Mouse (Mus musculus): ENCODE results near the gene Rcor2. TPM values are rescaled to one million over a fixed set of nuclear protein-coding genes. Genes with fewer than 3 reads are reported as not detected.

Gene Rcor2
- polyA plus RNA-seq, 1 experiment from 2014 or later: 1.5 TPM

DNA sequence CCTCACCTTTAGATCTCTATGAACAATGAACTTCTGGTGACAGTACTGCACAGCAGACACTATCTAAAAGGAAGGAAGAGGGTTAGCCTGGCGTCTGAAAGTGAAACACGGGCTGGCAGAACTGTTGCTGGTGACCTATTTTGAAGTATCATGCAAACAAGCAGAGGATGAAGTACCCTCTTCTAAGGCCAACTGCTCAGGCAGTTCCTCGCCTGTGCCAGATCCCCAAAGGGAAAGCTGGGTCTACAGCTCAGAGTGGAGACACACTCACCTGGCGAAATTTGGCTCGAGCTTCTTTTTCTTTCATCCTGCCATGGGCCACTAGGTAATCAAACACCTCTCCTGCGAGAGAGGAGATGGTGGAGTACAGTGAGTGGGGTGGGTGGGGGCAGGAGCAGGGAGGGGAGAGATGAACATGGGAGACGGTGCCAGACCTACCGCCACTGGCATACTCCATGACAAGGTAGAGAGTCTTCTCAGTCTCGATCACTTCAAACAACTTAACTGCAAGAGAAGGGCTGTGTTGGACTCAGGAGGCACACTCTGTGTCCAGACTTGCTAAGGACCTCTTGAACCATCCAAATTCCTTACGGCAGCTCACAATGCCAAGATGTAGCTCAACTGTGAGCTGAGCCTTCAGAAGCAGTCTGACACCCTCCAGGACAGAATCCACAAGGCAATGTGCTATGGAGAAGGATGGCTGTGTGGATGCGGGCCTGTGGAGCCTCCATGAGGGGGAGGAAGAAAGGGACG, 19.6 kb downstream of the Rcor2 start:
- Histone ChIP-seq H3K36me3 (ENCODE audit: control insufficient read depth, insufficient read depth) (peaks cover 69% of the 10 kb centered on the region), H3K4me2 (replicated peaks; ENCODE audit: low read depth) (no peak overlapping the region), H3K4me1 (replicated peaks; ENCODE audit: control insufficient read depth, insufficient read depth, low read length) (no peaks in the 10 kb centered on the region), H3K27ac (ENCODE audit: low read depth, low read length) (no peak overlapping the region), H3K4me3 (ENCODE audit: low read depth, low read length) (no peak overlapping the region), H3K9ac (ENCODE audit: low read depth, low read length) (no peak overlapping the region), H3K27me3 (replicated peaks; ENCODE audit: control insufficient read depth, insufficient read depth, low read length) (no peaks in the 10 kb centered on the region), H3K9me3 (ENCODE audit: control insufficient read depth) (no peaks in the 10 kb centered on the region)
- TF ChIP-seq CTCF (IDR thresholded peaks at IDR 0.05; ENCODE audit: low read depth): no peak
- 87% methylated on average over 12 of the region's 12 CpGs for WGBS
- no peak for ATAC-seq

- H3K4me3 ChIP-seq (ENCODE audit: low read depth, low read length): no peak overlapping the region
- TF ChIP-seq CTCF (IDR thresholded peaks at IDR 0.05; ENCODE audit: low read depth): no peak
- ATAC-seq: no peak
- no peak overlapping the region for H3K4me2 ChIP-seq (replicated peaks; ENCODE audit: low read depth)
- H3K9ac ChIP-seq (ENCODE audit: low read depth, low read length): no peak overlapping the region
- no peaks in the 10 kb centered on the region for H3K9me3 ChIP-seq (ENCODE audit: control insufficient read depth)
- H3K27me3 ChIP-seq (replicated peaks; ENCODE audit: control insufficient read depth, insufficient read depth, low read length): no peaks in the 10 kb centered on the region
- peaks cover 53% of the 10 kb centered on the region for H3K36me3 ChIP-seq (ENCODE audit: control insufficient read depth, insufficient read depth)
- H3K4me1 ChIP-seq (replicated peaks; ENCODE audit: control insufficient read depth, insufficient read depth, low read length): peaks cover 5% of the 10 kb centered on the region; the same call in 1 of the 2 replicates
- WGBS: 75% methylated on average over 3 of the region's 3 CpGs
- H3K27ac ChIP-seq (ENCODE audit: low read depth, low read length): no peak overlapping the region
Measured at GRCm38 (mm10) chr19:7288288-7288687, 21.2 kb downstream of the Rcor2 start.

DNA sequence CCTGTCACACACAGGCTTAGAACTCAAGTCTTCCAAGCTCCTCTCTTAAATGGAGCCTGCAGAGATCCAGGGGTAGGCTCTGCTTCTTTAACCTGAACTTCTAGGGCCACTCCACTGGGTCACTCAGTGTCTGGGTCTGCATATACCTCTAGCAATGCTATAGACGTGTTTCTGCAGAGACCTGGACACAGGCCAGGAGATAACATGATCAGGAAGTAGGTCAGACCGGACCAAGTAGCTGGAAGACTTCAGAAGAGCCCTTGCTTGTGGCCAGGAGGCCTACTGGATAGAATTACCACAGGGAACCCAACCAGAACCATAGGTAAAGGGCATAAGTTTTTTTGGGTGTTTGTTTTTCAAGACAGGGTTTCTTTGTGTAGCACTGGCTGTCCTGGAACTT, 22.6 kb downstream of the Rcor2 start:
- no peak for ATAC-seq
- Histone ChIP-seq H3K9ac (ENCODE audit: low read depth, low read length) (no peak overlapping the region), H3K27ac (ENCODE audit: low read depth, low read length) (no peak overlapping the region)

DNA sequence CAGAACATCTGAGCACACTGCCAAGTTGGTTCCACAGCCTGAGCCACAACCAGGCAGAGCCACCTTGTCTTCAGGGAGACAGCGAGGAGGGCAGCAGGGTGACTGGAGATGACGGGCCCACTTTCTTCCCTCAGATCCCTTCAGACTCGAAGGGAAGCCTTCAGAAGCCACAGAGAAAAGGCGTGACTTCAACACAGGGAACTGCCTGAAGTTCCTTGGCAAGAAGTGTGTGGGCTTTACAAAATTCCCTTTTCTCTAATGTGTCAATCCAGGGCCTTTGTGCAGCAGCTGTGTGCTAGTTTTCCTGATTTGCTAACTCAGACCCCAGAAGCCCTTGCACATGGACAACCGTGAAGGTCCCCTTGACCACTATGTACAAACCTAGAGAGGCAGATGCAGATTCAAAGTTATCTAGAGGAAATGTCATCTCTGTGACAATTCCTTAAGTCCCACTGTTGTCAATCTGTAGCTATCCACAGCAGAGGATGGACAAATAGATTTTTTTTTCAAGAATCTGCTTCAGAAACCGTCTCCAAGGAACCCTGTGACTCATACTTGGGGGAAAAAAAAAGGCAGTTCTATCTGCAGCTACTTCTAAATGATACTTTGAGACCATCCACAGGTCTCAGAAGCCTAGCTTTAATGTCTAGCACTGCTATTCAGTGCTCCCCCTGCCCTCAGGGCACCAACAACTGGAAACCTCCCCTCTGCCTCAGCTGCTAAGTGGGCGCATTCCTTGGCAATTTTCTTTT, 25.0 kb downstream of the Rcor2 start:
- no peak overlapping the region for H3K9ac ChIP-seq (ENCODE audit: low read depth, low read length)
- H3K27me3 ChIP-seq (replicated peaks; ENCODE audit: control insufficient read depth, insufficient read depth, low read length): no peaks in the 10 kb centered on the region
- no peak overlapping the region for H3K4me3 ChIP-seq (ENCODE audit: low read depth, low read length)
- H3K9me3 ChIP-seq (ENCODE audit: control insufficient read depth): no peaks in the 10 kb centered on the region
- ATAC-seq: no peak
- WGBS: 82% methylated on average over 7 of the region's 7 CpGs
- no peak overlapping the region for H3K4me2 ChIP-seq (replicated peaks; ENCODE audit: low read depth)
- peaks cover 9% of the 10 kb centered on the region for H3K4me1 ChIP-seq (replicated peaks; ENCODE audit: control insufficient read depth, insufficient read depth, low read length)
- no peak overlapping the region for H3K27ac ChIP-seq (ENCODE audit: low read depth, low read length)
- TF ChIP-seq CTCF (IDR thresholded peaks at IDR 0.05; ENCODE audit: low read depth): no peak
- peaks cover 17% of the 10 kb centered on the region for H3K36me3 ChIP-seq (ENCODE audit: control insufficient read depth, insufficient read depth)

More for the DNA sequence above, 22.6 kb downstream of the Rcor2 start:
- Histone ChIP-seq H3K27me3 (replicated peaks; ENCODE audit: control insufficient read depth, insufficient read depth, low read length) (no peaks in the 10 kb centered on the region), H3K36me3 (ENCODE audit: control insufficient read depth, insufficient read depth) (peaks cover 38% of the 10 kb centered on the region), H3K9me3 (ENCODE audit: control insufficient read depth) (no peaks in the 10 kb centered on the region), H3K4me1 (replicated peaks; ENCODE audit: control insufficient read depth, insufficient read depth, low read length) (peaks cover 5% of the 10 kb centered on the region; the same call in 1 of the 2 replicates), H3K4me2 (replicated peaks; ENCODE audit: low read depth) (no peak overlapping the region), H3K4me3 (ENCODE audit: low read depth, low read length) (no peak overlapping the region)
- 11% methylated on average over 2 of the region's 2 CpGs for WGBS
- TF ChIP-seq CTCF (IDR thresholded peaks at IDR 0.05; ENCODE audit: low read depth): no peak

- H3K9ac ChIP-seq (ENCODE audit: low read depth, low read length): peak overlapping the region; percentile 51
- H3K36me3 ChIP-seq (ENCODE audit: control insufficient read depth, insufficient read depth): peaks cover 7% of the 10 kb centered on the region; the same call in 1 of the 2 replicates
- H3K27ac ChIP-seq (ENCODE audit: low read depth, low read length): peak overlapping the region; percentile 97
- WGBS: 37% methylated on average over 8 of the region's 8 CpGs
- H3K27me3 ChIP-seq (replicated peaks; ENCODE audit: control insufficient read depth, insufficient read depth, low read length): no peaks in the 10 kb centered on the region
- peak; percentile 39 for ATAC-seq
- H3K4me2 ChIP-seq (replicated peaks; ENCODE audit: low read depth): peak overlapping the region; percentile 73
- H3K4me3 ChIP-seq (ENCODE audit: low read depth, low read length): peak overlapping the region; percentile 28
- TF ChIP-seq CTCF (IDR thresholded peaks at IDR 0.05; ENCODE audit: low read depth): no peak
- peaks cover 9% of the 10 kb centered on the region for H3K4me1 ChIP-seq (replicated peaks; ENCODE audit: control insufficient read depth, insufficient read depth, low read length)
- H3K9me3 ChIP-seq (ENCODE audit: control insufficient read depth): no peaks in the 10 kb centered on the region
Measured at GRCm38 (mm10) chr19:7294098-7294876, 27.2 kb downstream of the Rcor2 start.
